Mouse (Mus musculus) ovary, postnatal 36 days (tissue): Measurements from ENCODE around the gene Psme1.

Source experiments
- DNase-seq: peaks from one replicate; pipeline ENCODE4 v3.0.0; 2022; ENCODE audit warnings: low spot score, mixed read lengths

Psme1 gene

GRCm38 (mm10) chr14:55577871-55578667, at the start of gene Psme1:
Gene Psme1 (plus strand): TSS chr14:55578123.
- DNase-seq: peak; percentile 84

DNA sequence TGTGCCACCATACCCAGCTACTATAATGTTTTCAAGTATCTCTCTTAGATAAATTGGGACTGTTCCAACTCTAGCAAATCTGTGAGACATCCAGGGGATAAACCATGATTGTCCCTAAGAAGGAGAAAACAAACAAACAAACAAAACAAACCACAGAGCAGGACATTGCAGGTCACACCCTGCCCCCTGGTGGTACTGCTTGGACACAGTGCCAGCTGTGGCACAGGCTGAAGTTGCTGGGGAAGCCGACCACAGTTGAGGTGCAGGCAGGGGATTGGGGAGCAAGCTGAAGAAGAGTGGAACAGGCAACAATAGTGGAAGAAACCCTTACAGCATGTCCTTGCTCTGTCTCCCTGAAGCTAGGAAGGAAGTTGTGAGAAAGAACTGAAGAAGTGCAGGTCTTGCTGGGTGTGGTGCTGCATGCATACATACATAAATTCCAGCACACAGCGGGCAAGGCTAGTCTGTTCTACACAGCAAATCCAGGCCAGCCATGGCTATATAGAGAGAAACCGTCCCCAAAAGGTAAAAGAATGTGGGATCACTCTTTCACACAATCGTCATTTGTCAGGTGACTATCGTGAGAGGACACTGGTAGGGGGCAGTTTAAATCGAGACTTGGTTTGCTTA, 41.7 kb upstream of the Psme1 start:
- DNase-seq: peak; percentile 37

DNA sequence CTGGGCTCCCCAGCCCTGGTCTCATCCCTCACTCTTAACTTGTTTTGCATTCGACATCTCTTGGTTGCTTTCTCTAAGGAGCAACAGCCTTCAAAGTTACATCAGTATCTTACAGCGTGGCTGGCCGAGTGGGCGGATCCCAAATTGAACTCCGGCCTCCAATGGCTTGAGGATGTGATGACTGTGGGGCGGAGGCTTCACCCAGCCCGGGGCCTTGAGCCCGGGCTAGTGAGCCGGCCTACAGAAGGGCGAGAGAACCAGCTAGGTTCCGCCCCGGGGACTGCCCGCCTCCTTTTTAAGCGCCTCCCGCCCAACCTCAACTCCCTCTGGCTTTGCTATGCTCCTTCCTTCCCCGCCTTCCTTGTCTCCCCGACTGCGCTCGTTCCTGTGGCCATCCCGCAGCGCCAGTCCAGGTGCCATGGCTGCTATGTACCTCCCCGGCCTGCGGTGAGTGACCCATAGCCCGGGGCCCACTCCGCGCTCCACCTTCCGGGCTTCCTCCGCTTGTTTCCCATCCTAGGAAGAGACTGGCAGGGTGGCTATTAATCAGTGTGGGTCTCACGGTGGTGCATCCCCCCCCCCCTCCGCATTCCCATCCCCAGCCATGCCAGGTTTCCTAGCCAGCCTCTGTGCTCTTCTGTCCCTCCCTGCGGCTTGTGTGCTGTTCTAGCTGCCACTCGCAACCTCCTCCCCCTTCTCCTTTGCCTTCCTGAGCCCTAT, 37.7 kb upstream of the Psme1 start, which contains the start of gene Pck2:
Gene Pck2 (plus strand): TSS at position 200 of the 720 bp plus-strand sequence.
- peak; percentile 90 for DNase-seq

GRCm38 (mm10) chr14:55540787-55541321, 37.1 kb upstream of the Psme1 start:
- peak; percentile 82 for DNase-seq

- no peak for DNase-seq
Observed at GRCm38 (mm10) chr14:55542268-55542667, 35.7 kb upstream of the Psme1 start.

GRCm38 (mm10) chr14:55544334-55544733, 33.6 kb upstream of the Psme1 start:
- peak; percentile 19 for DNase-seq

DNA sequence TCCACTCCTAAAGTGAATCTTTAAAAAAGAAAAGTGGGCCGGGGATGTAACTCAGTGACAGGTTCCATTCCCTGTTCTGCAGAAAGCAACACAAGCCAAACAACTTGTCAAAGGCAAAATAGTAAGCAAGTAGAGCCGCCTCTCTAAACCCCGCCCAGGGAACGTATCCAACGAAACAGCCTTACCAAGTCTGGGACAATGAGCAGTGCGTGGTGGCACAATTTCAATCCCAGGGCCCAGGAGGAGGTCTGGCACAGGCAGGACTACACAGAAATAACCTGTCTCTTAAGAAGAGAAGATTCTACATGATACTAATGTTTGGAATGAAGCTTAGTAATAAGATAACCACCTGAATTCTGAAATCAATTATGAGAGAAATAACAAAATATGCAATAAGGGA, 27.7 kb upstream of the Psme1 start:
- DNase-seq: no peak

DNA sequence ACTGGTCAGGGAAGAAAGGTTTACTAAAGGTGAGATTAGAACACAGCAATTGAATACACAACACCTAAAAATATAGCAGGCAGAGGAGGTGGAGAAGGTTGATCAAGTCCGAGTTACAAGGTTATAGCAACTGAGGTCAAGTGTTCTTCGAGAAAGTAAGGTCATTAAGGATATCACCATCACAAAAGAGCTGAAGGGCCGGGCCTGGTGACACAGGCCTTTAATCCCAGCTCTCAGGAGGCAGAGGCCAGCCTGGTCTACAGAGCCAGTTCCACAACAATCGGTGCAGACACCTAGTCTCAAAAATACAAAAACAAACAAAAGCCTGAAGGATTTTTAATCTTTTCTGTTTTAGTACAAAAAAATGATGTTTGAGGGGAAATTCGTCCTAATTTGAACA, 26.6 kb upstream of the Psme1 start:
- no peak for DNase-seq

DNA sequence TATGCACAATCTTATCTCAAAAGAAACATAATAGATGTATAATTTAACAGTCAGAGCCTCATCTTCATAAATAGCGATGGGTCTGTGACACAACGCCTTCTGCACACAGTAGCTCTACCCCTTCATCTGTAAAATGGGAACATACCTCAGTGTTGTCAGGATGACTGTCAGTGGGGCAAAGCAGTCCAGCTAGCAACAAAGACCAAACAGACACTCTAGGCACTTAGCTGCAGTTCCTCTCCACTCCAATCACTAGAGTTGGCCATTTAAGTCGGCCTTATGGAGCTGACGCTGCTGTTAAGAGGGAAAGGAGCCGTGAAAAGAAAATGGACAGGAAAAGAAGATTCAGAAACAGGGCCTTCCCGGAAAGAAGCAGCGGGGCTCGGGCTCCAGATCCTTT, 26.1 kb upstream of the Psme1 start:
- no peak for DNase-seq

- DNase-seq: no peak
Observed at GRCm38 (mm10) chr14:55554635-55555034, 23.3 kb upstream of the Psme1 start.

DNA sequence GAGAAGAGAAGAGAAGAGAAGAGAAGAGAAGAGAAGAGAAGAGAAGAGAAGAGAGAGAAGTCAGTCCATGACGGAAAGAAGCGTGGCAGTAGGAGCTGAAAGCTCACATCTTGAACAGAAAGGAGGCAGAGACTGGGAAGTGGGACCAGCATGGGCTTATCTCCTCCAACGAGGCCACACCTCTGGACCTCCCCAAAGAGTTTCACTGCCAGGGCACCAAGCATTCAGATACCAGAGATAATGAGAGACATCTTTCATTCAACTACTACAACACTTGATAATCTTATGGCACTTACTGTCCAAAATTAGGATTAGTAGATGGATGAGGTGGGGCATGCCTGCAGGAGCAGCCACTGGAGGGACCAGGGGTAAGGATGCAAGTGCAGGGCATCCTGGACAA, 22.1 kb upstream of the Psme1 start:
- no peak for DNase-seq

DNA sequence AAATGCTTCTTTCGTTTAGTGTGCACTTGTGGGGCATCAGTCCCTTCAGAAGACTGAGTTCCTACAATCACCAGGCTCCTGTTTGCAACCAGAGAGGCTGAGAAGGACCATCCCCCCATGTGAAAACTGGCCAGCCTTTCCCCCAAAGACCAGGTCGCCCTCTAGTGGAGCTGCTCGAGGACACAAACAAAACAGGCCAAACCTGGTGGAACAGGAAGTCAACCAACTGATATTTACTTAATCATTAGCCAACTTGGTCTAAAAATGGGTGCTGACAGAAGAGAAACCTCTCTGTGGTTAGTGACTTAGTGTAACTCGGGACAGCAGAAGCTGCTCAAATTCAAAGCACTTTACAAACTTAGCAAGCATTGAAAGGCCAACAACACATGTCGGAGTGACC, 20.9 kb upstream of the Psme1 start:
- DNase-seq: peak; percentile 77

DNA sequence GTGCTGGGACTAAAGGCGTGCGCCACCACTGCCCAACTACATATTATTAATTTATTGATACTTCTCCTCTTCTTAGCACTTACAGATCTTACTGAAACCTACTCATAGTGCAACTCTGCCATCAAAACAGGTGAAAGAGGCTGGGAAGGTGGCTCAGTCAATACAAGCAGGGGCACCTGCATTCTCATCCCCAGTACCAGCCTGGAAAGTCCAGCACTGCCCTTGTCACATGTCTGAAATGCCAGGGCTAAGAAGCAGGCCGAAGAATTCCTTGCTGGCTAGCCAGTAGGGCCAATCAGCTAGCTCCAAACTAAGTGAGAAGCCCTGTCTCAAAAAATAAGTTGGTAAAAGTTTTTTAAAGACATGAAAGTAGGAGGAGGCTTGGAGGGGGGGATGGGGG, 20.3 kb upstream of the Psme1 start:
- no peak for DNase-seq

DNA sequence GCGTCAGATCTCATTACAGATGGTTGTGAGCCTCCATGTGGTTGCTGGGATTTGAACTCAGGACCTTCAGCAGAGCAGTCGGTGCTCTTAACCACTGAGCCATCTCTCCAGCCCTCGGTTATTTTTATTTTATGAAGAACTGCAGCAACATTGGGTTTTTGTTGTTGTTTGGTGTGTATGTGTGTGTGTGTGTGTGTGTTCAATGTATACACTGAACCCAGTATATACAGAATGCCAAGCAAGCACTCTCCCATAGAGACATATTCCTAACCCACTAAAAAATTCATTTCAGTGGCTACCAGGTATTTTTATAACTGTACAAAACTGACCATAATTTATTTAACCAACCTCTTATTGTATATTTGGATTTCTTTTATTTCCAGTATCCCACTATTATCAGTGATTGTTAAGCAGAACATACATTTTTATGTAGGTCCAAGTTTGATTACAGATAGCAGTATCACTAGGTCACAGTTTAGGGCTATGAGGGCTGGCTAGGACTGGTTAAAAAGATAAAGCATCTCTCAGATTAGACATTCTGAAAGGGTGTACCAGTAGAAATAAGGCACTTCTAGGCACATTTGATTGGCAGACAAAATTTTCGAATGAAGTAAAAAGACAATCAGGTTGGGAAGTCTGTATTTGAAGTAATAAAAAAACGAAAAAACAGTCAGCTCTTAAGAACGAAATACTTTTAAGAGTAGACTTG, 19.0 kb upstream of the Psme1 start:
- DNase-seq: no peak

DNA sequence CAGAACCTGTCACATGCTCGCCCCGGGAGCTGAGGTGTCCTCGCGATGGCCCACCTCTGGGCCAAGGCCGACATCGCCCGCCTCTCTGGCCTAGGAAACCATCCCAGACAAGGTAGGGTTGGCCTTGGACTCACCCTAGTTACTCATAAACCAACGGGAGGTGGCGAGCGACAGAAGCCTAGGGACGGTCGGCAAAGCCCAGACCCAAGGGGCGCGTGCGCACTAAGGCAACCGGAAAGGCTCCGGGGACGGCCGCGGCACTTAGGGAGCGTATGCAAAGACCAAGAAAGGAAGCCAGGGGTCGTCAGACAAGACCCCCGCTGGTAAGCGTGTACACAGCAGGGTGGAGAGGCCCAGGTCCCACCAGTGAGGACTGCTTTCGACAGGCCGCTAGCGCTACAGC, 18.1 kb upstream of the Psme1 start, which contains the start of gene Dcaf11:
Gene Dcaf11 (plus strand): TSS at position 208 of the 403 bp plus-strand sequence.
- peak; percentile 86 for DNase-seq

DNA sequence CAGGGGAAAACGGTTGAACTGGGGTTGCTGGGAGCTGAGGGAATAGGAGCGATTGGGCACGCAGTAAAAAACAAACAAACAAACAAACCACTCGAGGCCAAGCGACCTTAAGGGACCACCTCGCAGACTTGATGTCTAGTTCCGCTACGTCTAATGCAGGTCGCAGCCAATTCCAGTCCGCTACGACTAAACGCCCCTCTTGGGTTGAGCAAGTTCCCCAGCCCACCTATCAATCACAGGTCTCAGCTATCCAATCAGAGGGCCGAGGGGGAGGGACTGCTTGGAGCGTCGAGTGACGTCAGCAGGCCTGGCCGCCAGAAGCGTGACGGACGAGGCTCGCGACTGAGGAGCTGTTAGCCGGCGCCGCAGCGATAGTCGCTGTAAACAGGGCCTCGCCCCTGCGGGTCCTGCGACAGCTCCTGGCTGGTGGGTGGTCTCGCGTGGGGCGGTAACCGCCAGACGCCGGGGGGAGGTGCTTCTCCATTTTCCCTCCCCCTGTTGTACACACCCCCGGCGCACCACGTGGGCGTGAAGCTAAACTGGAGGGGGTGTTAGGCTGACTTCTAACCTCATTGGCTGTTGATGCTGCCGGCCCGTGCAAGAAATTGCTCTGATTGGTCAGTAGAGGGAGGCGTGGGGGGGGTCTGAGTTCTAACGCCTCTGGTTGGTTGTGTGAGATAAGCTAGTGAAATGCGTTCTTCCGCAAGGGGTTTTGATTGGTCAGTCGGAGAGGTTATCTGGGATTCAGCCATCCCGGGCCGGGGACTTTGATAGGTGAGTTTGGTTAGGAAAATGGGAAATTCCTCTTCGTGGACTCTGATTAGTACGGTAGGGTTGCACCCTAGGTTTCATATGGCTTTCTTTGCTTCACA, 17.5 kb upstream of the Psme1 start, which contains the start of gene A730061H03Rik:
Gene A730061H03Rik (minus strand): TSS at position 205 of the 872 bp plus-strand sequence.
- DNase-seq: peak; percentile 97

DNA sequence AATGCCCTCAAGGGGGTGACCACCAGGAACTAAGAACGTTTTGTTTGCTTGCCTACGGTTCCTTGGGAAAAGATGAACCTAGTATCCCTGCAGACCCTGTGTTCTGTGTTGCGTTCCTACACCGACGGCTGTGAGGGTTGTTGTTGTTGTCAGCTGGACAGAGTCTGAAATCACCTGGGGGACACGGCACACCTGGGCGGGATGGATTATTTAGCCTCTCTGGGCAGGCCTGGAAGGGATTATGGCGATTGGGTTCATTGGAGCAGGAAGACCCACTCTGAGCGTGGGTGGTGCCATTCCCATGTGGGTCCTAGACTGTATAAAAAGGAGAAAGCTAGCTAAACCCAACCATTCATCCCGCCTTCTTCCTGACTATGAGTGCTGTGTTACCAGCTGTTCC, 16.1 kb upstream of the Psme1 start:
- no peak for DNase-seq

- no peak for DNase-seq
Observed at GRCm38 (mm10) chr14:55563249-55563648, 14.7 kb upstream of the Psme1 start.

DNA sequence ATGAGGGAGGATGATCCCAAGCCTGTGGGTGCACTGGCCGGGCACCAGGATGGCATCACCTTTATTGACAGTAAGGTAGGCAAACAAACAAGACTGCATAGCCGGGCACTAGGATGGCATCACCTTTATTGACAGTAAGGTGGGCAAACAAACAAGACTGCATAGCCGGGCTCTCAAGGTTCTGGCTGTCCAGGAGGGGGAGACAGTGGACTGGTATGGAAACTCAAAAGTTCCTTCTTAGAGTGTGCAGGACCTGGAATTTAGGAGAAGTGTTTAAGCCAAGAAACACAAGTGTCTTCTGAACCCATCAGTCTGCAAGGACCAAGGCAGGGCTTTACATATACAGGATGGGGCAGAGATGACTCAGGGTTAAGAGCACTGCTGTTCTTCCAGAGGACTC, 12.2 kb upstream of the Psme1 start:
- DNase-seq: no peak

GRCm38 (mm10) chr14:55567496-55567895, 10.4 kb upstream of the Psme1 start:
- no peak for DNase-seq

- no peak for DNase-seq
Observed at GRCm38 (mm10) chr14:55570588-55570987, 7.3 kb upstream of the Psme1 start.
